Comparison of ENCODE assay signal across 8 mouse cellular contexts in the genomic region with DNA sequence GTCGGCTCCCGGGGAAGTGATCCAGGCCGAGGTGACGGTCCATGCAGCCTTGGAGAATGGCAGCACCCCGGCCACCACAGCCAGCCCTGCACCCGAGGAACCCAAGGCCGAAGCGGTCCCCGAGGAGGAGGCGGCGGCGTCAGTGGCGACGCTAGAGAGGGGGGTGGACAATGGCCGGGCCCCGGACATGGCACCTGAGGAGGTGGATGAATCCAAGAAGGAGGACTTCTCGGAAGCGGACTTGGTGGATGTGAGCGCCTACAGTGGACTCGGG. TPM values are rescaled to one million over a fixed set of nuclear protein-coding genes. Genes with fewer than 3 reads are reported as not detected.
DNase-seq lines count a peak whose midpoint lies in the region; ATAC-seq and TF ChIP-seq lines count a peak whose summit lies in the region.

No protein-coding gene starts in this region.

- peaks cover 11% of the 10 kb centered on the region for H3K36me3 ChIP-seq in kidney, embryonic 16.5 days (ENCODE audit: insufficient read depth, low read length)
- peaks cover 15% of the 10 kb centered on the region for H3K36me3 ChIP-seq in hindbrain, embryonic 13.5 days
- H3K36me3 ChIP-seq in midbrain, embryonic 10.5 days = peaks cover 35% of the 10 kb centered on the region

- TF ChIP-seq CTCF in bone marrow macrophage, adult 2 months (IDR thresholded peaks at IDR 0.05; ENCODE audit: low read depth, low read length) = no peak

- H3K4me1 ChIP-seq in kidney, embryonic 16.5 days (ENCODE audit: insufficient read depth, low read length) = peaks cover 65% of the 10 kb centered on the region
- H3K4me1 ChIP-seq in bone marrow macrophage, adult 2 months (ENCODE audit: control insufficient read depth, insufficient read depth, low read length) = peaks cover 38% of the 10 kb centered on the region
- H3K4me1 ChIP-seq in hindbrain, embryonic 13.5 days (replicated peaks) = peaks cover 84% of the 10 kb centered on the region
- peaks cover 88% of the 10 kb centered on the region for H3K4me1 ChIP-seq in midbrain, embryonic 10.5 days

- DNase-seq in kidney, postnatal 25 days = no peak
- DNase-seq in midbrain, embryonic 10.5 days (ENCODE audit: low spot score) = no peak
- DNase-seq in embryo, embryonic 11 days = no peak
- no peak for DNase-seq in layer of hippocampus, adult 9-11 months
- no peak for DNase-seq in frontal cortex, postnatal 36 days (ENCODE audit: low spot score in 2 of 2)

- peak overlapping the region; percentile 61 for H3K27ac ChIP-seq in kidney, embryonic 16.5 days (ENCODE audit: low read length)
- H3K27ac ChIP-seq in bone marrow macrophage, adult 2 months (ENCODE audit: insufficient read depth, low read depth, low read length) = peak overlapping the region; percentile 99
- H3K27ac ChIP-seq in hindbrain, embryonic 13.5 days = peak overlapping the region; percentile 97
- H3K27ac ChIP-seq in midbrain, embryonic 10.5 days (replicated peaks) = peak overlapping the region; percentile 96

- H3K4me2 ChIP-seq in kidney, embryonic 16.5 days (replicated peaks; ENCODE audit: low read depth, low read length) = peak overlapping the region; percentile 90
- H3K4me2 ChIP-seq in hindbrain, embryonic 13.5 days = peak overlapping the region; percentile 100

- 0% methylated on average over 20 of the region's 20 CpGs for WGBS in kidney, embryonic 16.5 days
- 0% methylated on average over 20 of the region's 20 CpGs for WGBS in hindbrain, embryonic 13.5 days
- WGBS in midbrain, embryonic 10.5 days = under 1% methylated on average over 20 of the region's 20 CpGs

- H3K9ac ChIP-seq in kidney, embryonic 16.5 days (replicated peaks; ENCODE audit: low read length) = peak overlapping the region; percentile 93
- H3K9ac ChIP-seq in hindbrain, embryonic 13.5 days = peak overlapping the region; percentile 99

- no peak for ATAC-seq in kidney, embryonic 16.5 days (ENCODE audit: low FRiP score, low TSS enrichment)
- ATAC-seq in hindbrain, embryonic 13.5 days (ENCODE audit: low FRiP score) = no peak

- TF ChIP-seq POLR2A in bone marrow macrophage, adult 2 months (IDR thresholded peaks at IDR 0.05; ENCODE audit: borderline replicate concordance, low read depth, low read length) = no peak

- no peaks in the 10 kb centered on the region for H3K9me3 ChIP-seq in kidney, embryonic 16.5 days (ENCODE audit: low read length)
- H3K9me3 ChIP-seq in hindbrain, embryonic 13.5 days = no peaks in the 10 kb centered on the region
- no peaks in the 10 kb centered on the region for H3K9me3 ChIP-seq in midbrain, embryonic 10.5 days (replicated peaks)

- H3K27me3 ChIP-seq in kidney, embryonic 16.5 days (ENCODE audit: insufficient read depth, low read length) = no peaks in the 10 kb centered on the region
- H3K27me3 ChIP-seq in hindbrain, embryonic 13.5 days = no peaks in the 10 kb centered on the region
- no peaks in the 10 kb centered on the region; the same call in 1 of the 2 replicates for H3K27me3 ChIP-seq in midbrain, embryonic 10.5 days (ENCODE audit: low read depth, poor library complexity, severe bottlenecking)

- H3K4me3 ChIP-seq in kidney, embryonic 16.5 days (ENCODE audit: low read length) = peak overlapping the region; percentile 95
- peak overlapping the region; percentile 87 for H3K4me3 ChIP-seq in bone marrow macrophage, adult 2 months (ENCODE audit: insufficient read depth, low read length)
- peak overlapping the region; percentile 97 for H3K4me3 ChIP-seq in hindbrain, embryonic 13.5 days
- peak overlapping the region; percentile 81 for H3K4me3 ChIP-seq in midbrain, embryonic 10.5 days

RNA-seq across cellular contexts. Expression of gene Ppp1r9b, which starts 1.6 kb away (rescaled TPM):
- 9.9 and 10.7 TPM in 2 replicates for polyA plus RNA-seq in kidney, embryonic 16.5 days (2015; fragmentation: Nextera tagmentation; extraction: Ambion mirVana)
- 166 and 176 TPM in 2 replicates for polyA plus RNA-seq in bone marrow macrophage, adult 2 months (2012; ENCODE audit: insufficient read depth, insufficient read length, missing spikeins)
- 16.9 and 17.3 TPM in 2 replicates for polyA plus RNA-seq in hindbrain, embryonic 13.5 days (2015; fragmentation: Nextera tagmentation; extraction: Ambion mirVana)
- polyA plus RNA-seq in midbrain, embryonic 10.5 days (2016; fragmentation: Nextera tagmentation; extraction: Ambion mirVana) = 8.6 and 9.0 TPM in 2 replicates

RNA-seq across cellular contexts. Expression of gene Sgca, which starts 16.3 kb away (rescaled TPM):
- polyA plus RNA-seq in kidney, embryonic 16.5 days (2015; fragmentation: Nextera tagmentation; extraction: Ambion mirVana) = 0.19 and 0.71 TPM in 2 replicates
- not detected in 2 replicates for polyA plus RNA-seq in bone marrow macrophage, adult 2 months (2012; ENCODE audit: insufficient read depth, insufficient read length, missing spikeins)
- polyA plus RNA-seq in hindbrain, embryonic 13.5 days (2015; fragmentation: Nextera tagmentation; extraction: Ambion mirVana) = 0.23 and 0.52 TPM in 2 replicates
- polyA plus RNA-seq in midbrain, embryonic 10.5 days (2016; fragmentation: Nextera tagmentation; extraction: Ambion mirVana) = 0.20 TPM in 1 of 2 replicates, not detected in the other

RNA-seq across cellular contexts. Expression of gene Samd14, which starts 17.3 kb away (rescaled TPM):
- polyA plus RNA-seq in kidney, embryonic 16.5 days (2015; fragmentation: Nextera tagmentation; extraction: Ambion mirVana) = 19.2 and 21.2 TPM in 2 replicates
- not detected in 2 replicates for polyA plus RNA-seq in bone marrow macrophage, adult 2 months (2012; ENCODE audit: insufficient read depth, insufficient read length, missing spikeins)
- polyA plus RNA-seq in hindbrain, embryonic 13.5 days (2015; fragmentation: Nextera tagmentation; extraction: Ambion mirVana) = 132 and 142 TPM in 2 replicates
- polyA plus RNA-seq in midbrain, embryonic 10.5 days (2016; fragmentation: Nextera tagmentation; extraction: Ambion mirVana) = 40.8 and 58.6 TPM in 2 replicates

RNA-seq across cellular contexts. Expression of gene Hils1, which starts 25.0 kb away (rescaled TPM):
- not detected in 2 replicates for polyA plus RNA-seq in kidney, embryonic 16.5 days (2015; fragmentation: Nextera tagmentation; extraction: Ambion mirVana)
- not detected in 2 replicates for polyA plus RNA-seq in bone marrow macrophage, adult 2 months (2012; ENCODE audit: insufficient read depth, insufficient read length, missing spikeins)
- not detected in 2 replicates for polyA plus RNA-seq in hindbrain, embryonic 13.5 days (2015; fragmentation: Nextera tagmentation; extraction: Ambion mirVana)
- polyA plus RNA-seq in midbrain, embryonic 10.5 days (2016; fragmentation: Nextera tagmentation; extraction: Ambion mirVana) = not detected in 2 replicates

RNA-seq across cellular contexts. Expression of gene Pdk2, which starts 48.7 kb away (rescaled TPM):
- polyA plus RNA-seq in kidney, embryonic 16.5 days (2015; fragmentation: Nextera tagmentation; extraction: Ambion mirVana) = 72.3 and 85.2 TPM in 2 replicates
- 23.4 and 24.5 TPM in 2 replicates for polyA plus RNA-seq in bone marrow macrophage, adult 2 months (2012; ENCODE audit: insufficient read depth, insufficient read length, missing spikeins)
- 24.2 and 25.5 TPM in 2 replicates for polyA plus RNA-seq in hindbrain, embryonic 13.5 days (2015; fragmentation: Nextera tagmentation; extraction: Ambion mirVana)
- 9.7 and 15.3 TPM in 2 replicates for polyA plus RNA-seq in midbrain, embryonic 10.5 days (2016; fragmentation: Nextera tagmentation; extraction: Ambion mirVana)

Comparison
In these comparisons a context has a peak if more than half of its experiments do, and no peak if none do; other contexts are left out.
1. RNA of gene Samd14, which starts 17.3 kb away (polyA plus RNA-seq): 132 to 142 TPM in hindbrain, embryonic 13.5 days, 40.8 to 58.6 TPM in midbrain, embryonic 10.5 days and 19.2 to 21.2 TPM in kidney, embryonic 16.5 days; not detected in bone marrow macrophage, adult 2 months; every median in the first group is over 10 times any median in the second.
2. Peak in every context shown above with its lines, with median percentiles within 50 percentile points of each other: H3K27ac ChIP-seq and H3K4me3 ChIP-seq.